In the genomic region with DNA sequence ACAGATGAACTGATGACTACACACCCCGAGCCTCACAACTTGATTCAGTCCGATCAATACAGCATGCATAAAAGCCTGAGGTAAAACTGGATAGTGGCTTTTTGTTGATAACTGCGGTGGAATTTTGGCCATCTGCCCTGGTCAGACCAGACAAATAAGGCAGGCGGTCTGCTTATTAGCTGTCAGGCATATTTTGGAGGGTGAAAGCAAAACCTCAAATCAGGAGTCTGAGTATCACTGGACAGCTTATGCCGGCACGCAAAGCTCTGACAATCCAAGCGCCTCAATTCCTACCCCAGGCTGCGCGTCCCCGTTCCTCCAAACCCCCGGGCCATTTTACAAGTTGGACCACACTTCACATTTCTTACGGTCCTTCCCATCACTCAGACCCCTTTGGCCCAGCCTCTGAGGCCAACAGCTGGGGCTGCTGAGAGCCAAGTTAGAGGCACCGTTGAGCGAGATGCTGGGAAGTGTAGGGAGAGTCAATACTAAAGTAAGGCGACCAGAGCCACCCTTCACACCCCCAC, we compare ENCODE assay signal across 7 mouse cellular contexts. TPM values are rescaled to one million over a fixed set of nuclear protein-coding genes. Genes with fewer than 3 reads are reported as not detected.
A peak's percentile ranks its signal among the peaks of the same experiment; 100 is the strongest.
DNase-seq lines count a peak whose midpoint lies in the region; ATAC-seq lines count a peak whose summit lies in the region.

No protein-coding gene starts in this region.

- H3K4me3 ChIP-seq in embryonic facial prominence, embryonic 15.5 days (replicated peaks) = peak overlapping the region; percentile 75
- peak overlapping the region; percentile 51 for H3K4me3 ChIP-seq in liver, embryonic 11.5 days (ENCODE audit: low read depth, low read length)
- H3K4me3 ChIP-seq in neural tube, embryonic 11.5 days (ENCODE audit: low read depth, low read length) = peak overlapping the region; percentile 55

- WGBS in embryonic facial prominence, embryonic 15.5 days = 6% methylated on average over 15 of the region's 15 CpGs
- 7% methylated on average over 15 of the region's 15 CpGs for WGBS in liver, embryonic 11.5 days
- WGBS in neural tube, embryonic 11.5 days = 9% methylated on average over 15 of the region's 15 CpGs

- no peaks in the 10 kb centered on the region for H3K36me3 ChIP-seq in embryonic facial prominence, embryonic 15.5 days
- no peaks in the 10 kb centered on the region for H3K36me3 ChIP-seq in liver, embryonic 11.5 days (ENCODE audit: control insufficient read depth, insufficient read depth, low read length)
- no peaks in the 10 kb centered on the region for H3K36me3 ChIP-seq in neural tube, embryonic 11.5 days (ENCODE audit: control insufficient read depth, insufficient read depth, low read length)

- H3K27me3 ChIP-seq in embryonic facial prominence, embryonic 15.5 days = no peaks in the 10 kb centered on the region
- H3K27me3 ChIP-seq in liver, embryonic 11.5 days (replicated peaks; ENCODE audit: control insufficient read depth, insufficient read depth, low read length) = peaks cover 12% of the 10 kb centered on the region
- 0 out of 2 replicates have a peak, but pooled peaks cover 4% of the 10 kb centered on the region for H3K27me3 ChIP-seq in neural tube, embryonic 11.5 days (ENCODE audit: control insufficient read depth, insufficient read depth, low read length)

- DNase-seq in 416B (ENCODE audit: low read depth) (peak; percentile 56), MN1 (ENCODE audit: low spot score) (peak; percentile 53)
- DNase-seq in heart, postnatal 10 days = peak; percentile 55 to 63
- peak; percentile 37 for DNase-seq in liver, embryonic 11.5 days (ENCODE audit: low spot score)
- DNase-seq in neural tube, embryonic 11.5 days (ENCODE audit: low spot score) = no peak

- intact Hi-C loops in heart, postnatal 10 days (cut with DNase I) = no loop called here

- H3K4me2 ChIP-seq in embryonic facial prominence, embryonic 15.5 days (replicated peaks) = peak overlapping the region; percentile 88
- H3K4me2 ChIP-seq in liver, embryonic 11.5 days = peak overlapping the region; percentile 67
- peak overlapping the region; percentile 79 for H3K4me2 ChIP-seq in neural tube, embryonic 11.5 days (ENCODE audit: low read depth)

- ATAC-seq in embryonic facial prominence, embryonic 15.5 days (ENCODE audit: insufficient number of reproducible peaks, low FRiP score, low TSS enrichment, low read depth) = no peak
- ATAC-seq in liver, embryonic 11.5 days (replicated peaks; ENCODE audit: low FRiP score) = no peak
- no peak for ATAC-seq in neural tube, embryonic 11.5 days (ENCODE audit: insufficient read depth, low FRiP score, low TSS enrichment)
- no peak for ATAC-seq in CD4-positive, CD25-positive, alpha-beta regulatory T cell, adult 4 months

- no peaks in the 10 kb centered on the region for H3K9me3 ChIP-seq in embryonic facial prominence, embryonic 15.5 days (replicated peaks)
- H3K9me3 ChIP-seq in liver, embryonic 11.5 days (ENCODE audit: control insufficient read depth, low read length) = no peaks in the 10 kb centered on the region
- no peaks in the 10 kb centered on the region for H3K9me3 ChIP-seq in neural tube, embryonic 11.5 days (ENCODE audit: control insufficient read depth, low read length)

- H3K9ac ChIP-seq in embryonic facial prominence, embryonic 15.5 days = peak overlapping the region; percentile 55
- peak overlapping the region; percentile 15; the same call in 1 of the 2 replicates for H3K9ac ChIP-seq in liver, embryonic 11.5 days (ENCODE audit: low read depth, low read length)
- peak overlapping the region; percentile 54 for H3K9ac ChIP-seq in neural tube, embryonic 11.5 days (ENCODE audit: low read length)

- H3K27ac ChIP-seq in embryonic facial prominence, embryonic 15.5 days (replicated peaks) = peak overlapping the region; percentile 71; the same call in 1 of the 2 replicates
- H3K27ac ChIP-seq in liver, embryonic 11.5 days (ENCODE audit: low read depth, low read length) = no peak overlapping the region
- no peak overlapping the region for H3K27ac ChIP-seq in neural tube, embryonic 11.5 days (ENCODE audit: low read depth, low read length)

- H3K4me1 ChIP-seq in embryonic facial prominence, embryonic 15.5 days = peaks cover 9% of the 10 kb centered on the region
- H3K4me1 ChIP-seq in liver, embryonic 11.5 days (replicated peaks; ENCODE audit: control insufficient read depth, insufficient read depth, low read length) = 0 out of 2 replicates have a peak, but pooled peaks cover 5% of the 10 kb centered on the region
- no peaks in the 10 kb centered on the region for H3K4me1 ChIP-seq in neural tube, embryonic 11.5 days (ENCODE audit: control insufficient read depth, insufficient read depth, low read length)

RNA-seq across cellular contexts. Expression of a gene that starts 0.8 kb away (rescaled TPM):
- 32.0 and 35.6 TPM in 2 replicates for polyA plus RNA-seq in embryonic facial prominence, embryonic 15.5 days (2015; fragmentation: Nextera tagmentation; extraction: Ambion mirVana)
- 10 to 100 TPM; 43.3 to 51.8 TPM for total RNA-seq in heart, postnatal 10 days (2021)
- polyA plus RNA-seq in liver, embryonic 11.5 days (2014; fragmentation: Nextera tagmentation; extraction: Ambion mirVana) = 16.3 and 17.5 TPM in 2 replicates
- 55.5 and 57.3 TPM in 2 replicates for polyA plus RNA-seq in neural tube, embryonic 11.5 days (2014; fragmentation: Nextera tagmentation; extraction: Ambion mirVana)
- polyA plus RNA-seq in CD4-positive, CD25-positive, alpha-beta regulatory T cell, adult 4 months (2017; shearing (Covaris generic)) = 1 to 10 TPM; 5.4 to 7.4 TPM

RNA-seq across cellular contexts. Expression of a gene that starts 19.3 kb away (rescaled TPM):
- not detected in 2 replicates for polyA plus RNA-seq in embryonic facial prominence, embryonic 15.5 days (2015; fragmentation: Nextera tagmentation; extraction: Ambion mirVana)
- total RNA-seq in heart, postnatal 10 days (2021) = not detected
- not detected in 2 replicates for polyA plus RNA-seq in liver, embryonic 11.5 days (2014; fragmentation: Nextera tagmentation; extraction: Ambion mirVana)
- polyA plus RNA-seq in neural tube, embryonic 11.5 days (2014; fragmentation: Nextera tagmentation; extraction: Ambion mirVana) = not detected in 2 replicates
- polyA plus RNA-seq in CD4-positive, CD25-positive, alpha-beta regulatory T cell, adult 4 months (2017; shearing (Covaris generic)) = not detected

RNA-seq across cellular contexts. Expression of a gene that starts 28.8 kb away (rescaled TPM):
- polyA plus RNA-seq in embryonic facial prominence, embryonic 15.5 days (2015; fragmentation: Nextera tagmentation; extraction: Ambion mirVana) = 2.7 and 2.8 TPM in 2 replicates
- total RNA-seq in heart, postnatal 10 days (2021) = 1 to 10 TPM; 1.2 to 1.8 TPM
- 7.9 and 8.5 TPM in 2 replicates for polyA plus RNA-seq in liver, embryonic 11.5 days (2014; fragmentation: Nextera tagmentation; extraction: Ambion mirVana)
- polyA plus RNA-seq in neural tube, embryonic 11.5 days (2014; fragmentation: Nextera tagmentation; extraction: Ambion mirVana) = 0.48 and 1.1 TPM in 2 replicates
- polyA plus RNA-seq in CD4-positive, CD25-positive, alpha-beta regulatory T cell, adult 4 months (2017; shearing (Covaris generic)) = not detected
